Mouse (Mus musculus) lung, embryonic 15.5 days (tissue): ENCODE results near the gene Srebf2. TPM values are rescaled to one million over a fixed set of nuclear protein-coding genes. Genes with fewer than 3 reads are reported as not detected.

Experiments used
- ATAC-seq: fragments of 200-750 bp; cut with Nextera tagmentation; 2 replicates; pipeline ENCODE4 v1.8.0; 2017; ENCODE audit warnings: moderate number of reproducible peaks, borderline replicate concordance; ENCODE audit not compliant: low FRiP score, low TSS enrichment; ENCODE audit errors: extremely low read depth
- H3K27ac ChIP-seq: fragments of 300-500 bp; sonication (generic); 2 replicates; pipeline ENCODE4 v1.5.1; 2015; ENCODE audit warnings: moderate library complexity, mild to moderate bottlenecking, inconsistent platforms
- H3K27me3 ChIP-seq: fragments of 300-500 bp; sonication (generic); 2 replicates; pipeline ENCODE4 v1.6.1; 2015; ENCODE audit warnings: inconsistent platforms
- H3K36me3 ChIP-seq: fragments of 300-500 bp; sonication (generic); 2 replicates; pipeline ENCODE4 v1.6.1; 2015; ENCODE audit warnings: inconsistent platforms
- H3K4me1 ChIP-seq: fragments of 300-500 bp; sonication (generic); 2 replicates; pipeline ENCODE4 v1.6.1; 2015; ENCODE audit warnings: inconsistent platforms
- H3K4me2 ChIP-seq: fragments of 300-500 bp; sonication (generic); 2 replicates; pipeline ENCODE4 v1.6.1; 2015; ENCODE audit warnings: inconsistent platforms, mild to moderate bottlenecking, moderate library complexity
- H3K4me3 ChIP-seq: fragments of 300-500 bp; sonication (generic); 2 replicates; pipeline ENCODE4 v1.5.1; 2015; ENCODE audit warnings: mild to moderate bottlenecking, inconsistent platforms
- H3K9ac ChIP-seq: fragments of 300-500 bp; sonication (generic); 2 replicates; pipeline ENCODE4 v1.6.1; 2015; ENCODE audit warnings: inconsistent platforms
- H3K9me3 ChIP-seq: fragments of 300-500 bp; sonication (generic); 2 replicates; pipeline ENCODE4 v1.6.1; 2016; ENCODE audit warnings: inconsistent platforms
- WGBS: fragments of 180-500 bp; shearing (Covaris S2); methylation state at CpG from one replicate; pipeline ENCODE4 v1.1.7; 2015; 5-methylcytosine and 5-hydroxymethylcytosine counted together
- polyA plus RNA-seq: library from polyadenylated mRNA; unstranded; fragments of >200 nt; fragmentation: Nextera tagmentation; extraction: Ambion mirVana; gene quantifications from 2 replicates; pipeline ENCODE4 v1.2.1, GENCODE M21; 2015

Srebf2 gene
- polyA plus RNA-seq, 1 experiment from 2014 or later, result 132 TPM

- Histone ChIP-seq H3K27me3 (no peaks in the 10 kb centered on the region), H3K27ac (peak overlapping the region; percentile 69), H3K4me1 (peaks cover 39% of the 10 kb centered on the region), H3K36me3 (peaks cover 27% of the 10 kb centered on the region), H3K9ac (0 out of 2 replicates have a peak overlapping the region, but pooled peaks have one; percentile 8), H3K4me3 (no peak overlapping the region), H3K4me2 (no peak overlapping the region), H3K9me3 (no peaks in the 10 kb centered on the region)
- ATAC-seq, result no peak
- 44% methylated on average over 23 of the region's 23 CpGs for WGBS
Observed at GRCm38 (mm10) chr15:82167201-82168168, 20.5 kb downstream of the Srebf2 start.

DNA sequence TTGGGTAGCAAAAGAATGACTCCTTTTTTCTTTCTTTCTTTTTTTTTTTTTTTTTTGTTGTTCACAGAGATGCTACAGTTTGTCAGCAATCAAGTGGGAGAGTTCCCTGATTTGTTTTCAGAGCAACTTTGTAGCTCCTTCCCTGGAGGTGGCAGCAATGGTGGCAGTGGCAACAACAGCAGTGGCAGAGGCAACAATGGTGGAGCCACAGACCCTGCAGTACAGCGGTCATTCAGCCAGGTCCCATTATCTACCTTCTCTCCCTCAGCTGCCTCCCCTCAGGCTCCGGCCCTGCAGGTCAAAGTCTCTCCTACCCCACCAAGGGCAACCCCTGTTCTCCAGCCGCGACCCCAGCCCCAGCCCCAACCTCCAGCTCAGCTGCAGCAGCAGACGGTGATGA, 22.7 kb downstream of the Srebf2 start:
- WGBS, result 83% methylated on average over 5 of the region's 5 CpGs
- H3K4me3 ChIP-seq, result no peak overlapping the region
- no peak for ATAC-seq
- peaks cover 46% of the 10 kb centered on the region for H3K36me3 ChIP-seq
- no peaks in the 10 kb centered on the region for H3K27me3 ChIP-seq
- H3K4me2 ChIP-seq, result no peak overlapping the region
- H3K27ac ChIP-seq, result no peak overlapping the region
- H3K4me1 ChIP-seq, result peaks cover 28% of the 10 kb centered on the region
- no peaks in the 10 kb centered on the region for H3K9me3 ChIP-seq
- no peak overlapping the region for H3K9ac ChIP-seq

GRCm38 (mm10) chr15:82170437-82171377, 23.7 kb downstream of the Srebf2 start:
- Histone ChIP-seq H3K4me3 (no peak overlapping the region), H3K9ac (no peak overlapping the region), H3K9me3 (no peaks in the 10 kb centered on the region), H3K4me2 (no peak overlapping the region), H3K27me3 (no peaks in the 10 kb centered on the region), H3K27ac (no peak overlapping the region), H3K36me3 (peaks cover 57% of the 10 kb centered on the region), H3K4me1 (peaks cover 23% of the 10 kb centered on the region)
- ATAC-seq, result no peak
- 80% methylated on average over 36 of the region's 36 CpGs for WGBS

DNA sequence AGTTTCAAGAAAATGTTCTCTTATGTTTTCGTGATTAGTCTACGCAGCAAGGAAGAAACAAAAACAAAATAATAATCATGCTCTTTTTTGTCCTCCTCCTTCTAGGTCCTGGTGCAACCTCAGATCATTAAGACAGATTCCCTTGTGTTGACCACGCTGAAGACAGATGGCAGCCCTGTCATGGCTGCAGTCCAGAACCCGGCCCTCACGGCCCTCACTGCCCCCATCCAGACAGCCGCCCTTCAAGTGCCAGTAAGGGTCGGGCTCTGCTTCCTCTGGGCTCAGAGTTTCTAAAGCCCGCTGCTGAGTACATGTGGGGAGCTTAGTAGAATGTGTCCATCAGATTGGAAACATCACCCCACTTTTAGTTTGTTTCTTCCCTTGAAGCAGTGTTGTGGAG, 25.7 kb downstream of the Srebf2 start:
- Histone ChIP-seq H3K27me3 (no peaks in the 10 kb centered on the region), H3K36me3 (peaks cover 73% of the 10 kb centered on the region), H3K4me3 (no peak overlapping the region), H3K27ac (no peak overlapping the region), H3K4me1 (peaks cover 4% of the 10 kb centered on the region; the same call in 1 of the 2 replicates), H3K9ac (no peak overlapping the region), H3K4me2 (no peak overlapping the region), H3K9me3 (no peaks in the 10 kb centered on the region)
- no peak for ATAC-seq
- WGBS, result 71% methylated on average over 8 of the region's 8 CpGs

GRCm38 (mm10) chr15:82175091-82175490, 28.1 kb downstream of the Srebf2 start:
- Histone ChIP-seq H3K4me2 (no peak overlapping the region), H3K27ac (no peak overlapping the region), H3K9me3 (no peaks in the 10 kb centered on the region), H3K4me3 (no peak overlapping the region), H3K4me1 (no peaks in the 10 kb centered on the region), H3K36me3 (peaks cover 94% of the 10 kb centered on the region), H3K9ac (no peak overlapping the region), H3K27me3 (no peaks in the 10 kb centered on the region)
- 94% methylated on average over 9 of the region's 9 CpGs for WGBS
- ATAC-seq, result no peak

- H3K4me3 ChIP-seq, result no peak overlapping the region
- no peak overlapping the region for H3K27ac ChIP-seq
- no peak overlapping the region for H3K4me2 ChIP-seq
- H3K36me3 ChIP-seq, result peaks cover 95% of the 10 kb centered on the region
- H3K4me1 ChIP-seq, result no peaks in the 10 kb centered on the region
- ATAC-seq, result no peak
- no peaks in the 10 kb centered on the region for H3K9me3 ChIP-seq
- WGBS, result 88% methylated on average over 7 of the region's 7 CpGs
- no peaks in the 10 kb centered on the region for H3K27me3 ChIP-seq
- H3K9ac ChIP-seq, result no peak overlapping the region
Observed at GRCm38 (mm10) chr15:82177743-82178290, 30.8 kb downstream of the Srebf2 start.

GRCm38 (mm10) chr15:82181131-82181530, 34.1 kb downstream of the Srebf2 start:
- Histone ChIP-seq H3K9ac (no peak overlapping the region), H3K4me1 (no peaks in the 10 kb centered on the region), H3K4me2 (no peak overlapping the region), H3K9me3 (no peaks in the 10 kb centered on the region), H3K27me3 (no peaks in the 10 kb centered on the region), H3K4me3 (no peak overlapping the region), H3K27ac (no peak overlapping the region), H3K36me3 (peaks cover 99% of the 10 kb centered on the region)
- ATAC-seq, result no peak
- WGBS, result 70% methylated on average over 5 of the region's 5 CpGs

GRCm38 (mm10) chr15:82182311-82182710, 35.3 kb downstream of the Srebf2 start:
- Histone ChIP-seq H3K27me3 (no peaks in the 10 kb centered on the region), H3K9me3 (no peaks in the 10 kb centered on the region), H3K4me3 (no peak overlapping the region), H3K36me3 (peaks cover 100% of the 10 kb centered on the region), H3K4me1 (no peaks in the 10 kb centered on the region), H3K4me2 (no peak overlapping the region), H3K9ac (no peak overlapping the region), H3K27ac (no peak overlapping the region)
- WGBS, result 96% methylated on average over 4 of the region's 4 CpGs
- ATAC-seq, result no peak

DNA sequence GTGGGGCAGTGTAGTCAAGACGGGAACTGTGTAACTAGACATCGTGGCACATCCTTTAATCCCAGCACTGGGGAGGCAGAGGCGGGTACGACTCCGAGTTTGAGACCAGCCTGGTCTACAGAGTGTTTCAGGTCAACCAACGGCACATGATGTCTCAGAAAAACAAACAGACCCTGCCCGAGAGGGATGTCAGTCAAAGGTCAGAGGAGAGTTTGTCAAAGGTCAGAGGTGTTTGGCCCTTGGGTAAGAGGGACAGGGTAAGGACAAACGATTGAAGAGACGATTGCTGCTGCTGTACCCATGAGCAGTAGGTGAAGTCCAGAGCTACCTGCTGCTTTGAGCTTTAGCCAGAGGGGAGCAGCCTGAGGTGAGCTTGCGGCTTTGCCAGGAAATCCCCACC, 36.6 kb downstream of the Srebf2 start:
- no peak for ATAC-seq
- H3K27ac ChIP-seq, result no peak overlapping the region
- H3K9me3 ChIP-seq, result no peaks in the 10 kb centered on the region
- H3K36me3 ChIP-seq, result peaks cover 100% of the 10 kb centered on the region
- H3K4me2 ChIP-seq, result no peak overlapping the region
- no peak overlapping the region for H3K9ac ChIP-seq
- no peaks in the 10 kb centered on the region for H3K27me3 ChIP-seq
- H3K4me3 ChIP-seq, result no peak overlapping the region
- no peaks in the 10 kb centered on the region for H3K4me1 ChIP-seq
- 56% methylated on average over 10 of the region's 10 CpGs for WGBS

GRCm38 (mm10) chr15:82184183-82184582, 37.2 kb downstream of the Srebf2 start:
- no peak overlapping the region for H3K9ac ChIP-seq

DNA sequence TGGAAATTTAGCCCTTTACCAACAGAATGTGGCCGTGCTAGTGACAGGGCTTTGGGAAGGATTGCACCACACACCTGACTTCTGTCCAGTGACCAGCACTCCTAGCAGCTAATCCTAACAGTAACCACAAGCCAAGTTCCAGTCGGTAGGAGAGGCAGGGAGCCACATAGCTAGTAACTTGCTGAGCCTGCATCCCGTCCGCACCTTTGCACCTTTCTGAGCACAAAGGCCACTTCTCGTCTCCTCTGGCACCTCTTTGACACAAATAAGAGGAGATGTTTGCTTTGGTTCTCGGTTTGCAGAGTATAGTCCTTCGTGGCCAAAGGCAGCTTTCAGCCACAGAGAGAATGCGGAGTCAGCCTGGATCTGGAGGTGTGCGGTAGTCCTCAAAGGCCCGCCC, 37.7 kb downstream of the Srebf2 start:
- H3K4me2 ChIP-seq, result no peak overlapping the region
- H3K4me1 ChIP-seq, result no peaks in the 10 kb centered on the region
- H3K27me3 ChIP-seq, result no peaks in the 10 kb centered on the region
- no peak for ATAC-seq
- H3K4me3 ChIP-seq, result no peak overlapping the region
- peaks cover 100% of the 10 kb centered on the region for H3K36me3 ChIP-seq
- 79% methylated on average over 10 of the region's 10 CpGs for WGBS
- no peak overlapping the region for H3K9ac ChIP-seq
- no peak overlapping the region for H3K27ac ChIP-seq
- H3K9me3 ChIP-seq, result no peaks in the 10 kb centered on the region

More at GRCm38 (mm10) chr15:82184183-82184582, 37.2 kb downstream of the Srebf2 start:
- H3K27ac ChIP-seq, result no peak overlapping the region
- no peaks in the 10 kb centered on the region for H3K9me3 ChIP-seq
- H3K4me1 ChIP-seq, result no peaks in the 10 kb centered on the region
- 0 out of 2 replicates have a peak, but pooled peaks have one; percentile 5 for ATAC-seq
- peaks cover 100% of the 10 kb centered on the region for H3K36me3 ChIP-seq
- no peaks in the 10 kb centered on the region for H3K27me3 ChIP-seq
- no peak overlapping the region for H3K4me3 ChIP-seq
- WGBS, result 76% methylated on average over 7 of the region's 7 CpGs
- H3K4me2 ChIP-seq, result no peak overlapping the region
